Mouse (Mus musculus): ENCODE results near the gene Vmn1r212. TPM values are rescaled to one million over a fixed set of nuclear protein-coding genes. Genes with fewer than 3 reads are reported as not detected.
"Not testable (repeated sequence)": the region's sequence is repeated elsewhere in the genome, so short reads cannot be mapped to it uniquely, and the experiment has no call there.

The Vmn1r212 gene
- not detected in 2 replicates for polyA plus RNA-seq (2014; fragmentation: Nextera tagmentation; extraction: Ambion mirVana)

DNA sequence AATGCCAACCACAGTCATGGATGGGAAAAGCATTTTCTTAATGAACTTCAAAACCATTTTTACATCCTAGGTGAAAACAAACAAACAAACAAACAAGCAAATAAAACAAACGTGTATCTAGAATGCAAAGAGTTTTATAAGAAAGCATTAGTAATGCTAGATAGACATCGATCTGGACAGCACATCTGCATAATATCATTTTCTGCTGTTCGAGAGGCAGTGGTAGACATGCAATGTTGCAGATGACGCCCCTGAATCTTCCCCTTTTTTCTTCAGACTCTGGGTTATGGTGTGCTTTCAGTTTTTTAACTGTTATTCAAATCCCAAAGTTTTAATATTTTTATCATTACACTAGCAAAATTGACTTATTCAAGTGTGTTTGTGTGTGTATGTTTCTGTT, at the start of gene Vmn1r212:
Vmn1r212 (minus strand) TSS at position 101 of the 400 bp plus-strand sequence.
- ATAC-seq (ENCODE audit: low FRiP score, low TSS enrichment) = no peak
- Histone ChIP-seq H3K4me3 (ENCODE audit: low read length) (no peak within 1 kb of the TSS), H3K4me1 (ENCODE audit: control insufficient read depth, insufficient read depth, low read length) (no peaks in the 10 kb centered on the region), H3K27me3 (ENCODE audit: control insufficient read depth, insufficient read depth, low read length) (no peaks in the 10 kb centered on the region), H3K4me2 (replicated peaks; ENCODE audit: low read depth, low read length) (no peak within 1 kb of the TSS), H3K36me3 (ENCODE audit: control insufficient read depth, insufficient read depth, low read length) (no peaks in the 10 kb centered on the region), H3K27ac (ENCODE audit: low read depth, low read length) (no peak within 1 kb of the TSS), H3K9me3 (ENCODE audit: control insufficient read depth, low read length) (no peaks in the 10 kb centered on the region), H3K9ac (ENCODE audit: low read depth, low read length) (no peak within 1 kb of the TSS)
- 82% methylated on average over 4 of the region's 4 CpGs for WGBS

DNA sequence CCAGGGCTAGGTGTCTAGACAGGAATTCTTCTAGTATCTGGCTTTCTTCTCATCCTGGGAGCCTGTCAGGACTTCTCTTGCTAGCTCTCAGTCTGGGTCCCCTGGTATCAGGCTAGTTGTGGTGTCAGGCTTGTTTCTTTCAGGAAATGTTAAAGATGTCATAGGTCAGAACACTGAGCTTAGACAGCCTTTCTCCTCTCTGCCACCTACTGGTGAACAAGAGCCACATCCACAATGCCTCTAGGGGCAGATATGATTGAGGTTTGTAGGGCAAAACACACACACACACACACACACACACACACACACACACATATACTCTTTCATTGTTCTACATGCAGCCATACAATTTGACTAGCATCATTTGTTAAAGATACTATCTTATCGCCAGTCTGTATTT, 4.7 kb downstream of the Vmn1r212 start:
- H3K36me3 ChIP-seq (ENCODE audit: control insufficient read depth, insufficient read depth, low read length) = no peaks in the 10 kb centered on the region
- no peaks in the 10 kb centered on the region for H3K9me3 ChIP-seq (ENCODE audit: control insufficient read depth, low read length)
- H3K27ac ChIP-seq (ENCODE audit: low read depth, low read length) = no peak overlapping the region
- no peaks in the 10 kb centered on the region for H3K4me1 ChIP-seq (ENCODE audit: control insufficient read depth, insufficient read depth, low read length)
- H3K9ac ChIP-seq (ENCODE audit: low read depth, low read length) = no peak overlapping the region
- H3K4me2 ChIP-seq (replicated peaks; ENCODE audit: low read depth, low read length) = no peak overlapping the region
- 93% methylated on average over 1 of the region's 1 CpGs for WGBS
- no peak overlapping the region for H3K4me3 ChIP-seq (ENCODE audit: low read length)
- H3K27me3 ChIP-seq (ENCODE audit: control insufficient read depth, insufficient read depth, low read length) = no peaks in the 10 kb centered on the region
- no peak for ATAC-seq (ENCODE audit: low FRiP score, low TSS enrichment)

DNA sequence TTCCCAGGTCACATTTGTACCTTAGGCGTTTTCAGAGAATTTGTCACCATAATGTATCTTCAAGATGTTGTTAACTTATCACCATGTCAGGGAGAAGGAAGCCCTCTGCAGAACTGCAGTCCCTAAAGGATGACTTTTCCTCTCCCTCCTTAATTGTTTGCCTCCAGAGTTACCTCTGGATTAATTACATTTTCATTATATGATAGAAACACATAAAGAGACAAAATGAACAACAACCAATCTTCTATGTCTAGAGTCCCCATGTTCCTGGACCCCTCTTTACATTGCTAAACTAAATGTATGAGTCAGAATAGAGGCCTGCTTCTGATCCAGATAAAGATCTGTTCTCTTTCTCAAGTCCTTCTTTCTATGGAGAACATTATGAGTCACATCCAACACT, 26.5 kb downstream of the Vmn1r212 start, which contains the start of gene Vmn1r211:
Vmn1r211 (minus strand) TSS at position 101 of the 400 bp plus-strand sequence.
- no peak for ATAC-seq (ENCODE audit: low FRiP score, low TSS enrichment)
- no peak within 1 kb of the TSS for H3K9ac ChIP-seq (ENCODE audit: low read depth, low read length)
- H3K4me1 ChIP-seq (ENCODE audit: control insufficient read depth, insufficient read depth, low read length) = no peaks in the 10 kb centered on the region
- H3K9me3 ChIP-seq (ENCODE audit: control insufficient read depth, low read length) = no peaks in the 10 kb centered on the region
- H3K4me3 ChIP-seq (ENCODE audit: low read length) = no peak within 1 kb of the TSS
- no peaks in the 10 kb centered on the region for H3K27me3 ChIP-seq (ENCODE audit: control insufficient read depth, insufficient read depth, low read length)
- H3K27ac ChIP-seq (ENCODE audit: low read depth, low read length) = no peak within 1 kb of the TSS
- H3K4me2 ChIP-seq (replicated peaks; ENCODE audit: low read depth, low read length) = no peak within 1 kb of the TSS
- 67% methylated on average over 1 of the region's 1 CpGs for WGBS
- H3K36me3 ChIP-seq (ENCODE audit: control insufficient read depth, insufficient read depth, low read length) = no peaks in the 10 kb centered on the region

DNA sequence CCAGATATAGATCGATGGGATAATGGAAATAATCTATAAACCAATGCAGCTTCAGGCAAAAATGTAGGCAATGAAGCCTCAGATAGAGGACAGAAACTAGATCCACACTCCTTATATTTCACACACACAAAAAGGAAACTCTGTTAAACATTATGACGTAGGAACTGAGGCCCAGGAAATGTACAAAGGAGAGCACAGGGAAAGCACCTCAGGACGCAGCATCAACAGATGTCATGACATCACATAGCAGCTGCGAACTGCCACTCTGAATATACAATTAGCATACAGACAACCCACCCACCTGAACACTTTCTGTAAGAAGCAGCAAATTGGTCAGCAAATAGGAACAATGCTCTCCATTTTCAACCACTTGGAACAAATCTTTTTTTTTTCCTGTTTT, 29.2 kb downstream of the Vmn1r212 start:
- no peaks in the 10 kb centered on the region for H3K9me3 ChIP-seq (ENCODE audit: control insufficient read depth, low read length)
- H3K9ac ChIP-seq (ENCODE audit: low read depth, low read length) = no peak overlapping the region
- no peaks in the 10 kb centered on the region for H3K36me3 ChIP-seq (ENCODE audit: control insufficient read depth, insufficient read depth, low read length)
- H3K27me3 ChIP-seq (ENCODE audit: control insufficient read depth, insufficient read depth, low read length) = no peaks in the 10 kb centered on the region
- H3K4me1 ChIP-seq (ENCODE audit: control insufficient read depth, insufficient read depth, low read length) = no peaks in the 10 kb centered on the region
- no peak for ATAC-seq (ENCODE audit: low FRiP score, low TSS enrichment)
- no peak overlapping the region for H3K27ac ChIP-seq (ENCODE audit: low read depth, low read length)
- WGBS = 73% methylated on average over 4 of the region's 4 CpGs
- H3K4me2 ChIP-seq (replicated peaks; ENCODE audit: low read depth, low read length) = no peak overlapping the region
- H3K4me3 ChIP-seq (ENCODE audit: low read length) = no peak overlapping the region

DNA sequence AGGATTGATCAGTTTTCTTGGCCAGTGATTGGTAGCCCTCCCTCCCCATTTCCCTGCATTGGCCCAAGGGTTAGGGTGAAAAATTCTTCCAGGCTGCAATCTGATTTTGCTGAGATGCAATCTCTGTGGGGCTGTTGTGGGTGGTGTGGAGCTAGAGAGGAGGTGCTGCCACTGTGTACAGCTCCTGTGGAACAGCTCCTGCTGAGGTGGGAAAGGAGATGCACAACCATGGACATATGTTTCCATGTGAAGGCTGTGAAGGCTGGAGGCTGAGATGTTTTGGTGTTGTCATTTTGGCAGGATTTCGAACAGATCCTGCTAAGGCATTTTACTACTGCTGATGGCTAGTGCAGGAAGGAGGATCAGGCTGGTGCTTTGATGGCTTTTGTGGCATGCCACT, 37.2 kb downstream of the Vmn1r212 start:
- H3K9me3 ChIP-seq (ENCODE audit: control insufficient read depth, low read length) = no peaks in the 10 kb centered on the region
- no peaks in the 10 kb centered on the region for H3K4me1 ChIP-seq (ENCODE audit: control insufficient read depth, insufficient read depth, low read length)
- no peaks in the 10 kb centered on the region for H3K27me3 ChIP-seq (ENCODE audit: control insufficient read depth, insufficient read depth, low read length)
- ATAC-seq (ENCODE audit: low FRiP score, low TSS enrichment) = no peak
- no peaks in the 10 kb centered on the region for H3K36me3 ChIP-seq (ENCODE audit: control insufficient read depth, insufficient read depth, low read length)
- no peak overlapping the region for H3K9ac ChIP-seq (ENCODE audit: low read depth, low read length)
- H3K4me3 ChIP-seq (ENCODE audit: low read length) = no peak overlapping the region
- no peak overlapping the region for H3K27ac ChIP-seq (ENCODE audit: low read depth, low read length)
- H3K4me2 ChIP-seq (replicated peaks; ENCODE audit: low read depth, low read length) = no peak overlapping the region
- 95% methylated on average over 1 of the region's 1 CpGs for WGBS

DNA sequence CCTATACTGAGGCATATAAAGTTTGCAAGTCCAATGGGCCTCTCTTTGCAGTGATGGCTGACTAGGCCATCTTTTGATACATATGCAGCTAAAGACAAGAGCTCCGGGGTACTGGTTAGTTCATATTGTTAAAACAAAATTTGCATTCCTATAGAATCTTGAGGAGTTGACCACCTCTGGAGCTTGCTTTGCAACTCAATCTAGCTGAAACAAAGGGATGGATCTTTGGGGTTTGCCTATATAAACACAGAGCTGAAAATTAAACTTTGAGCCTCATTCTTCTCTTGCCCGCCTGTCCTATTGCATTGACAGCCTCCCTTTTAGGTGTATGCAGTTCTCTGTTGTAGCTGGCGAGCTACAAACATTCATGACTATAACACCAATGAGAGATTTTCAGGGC, 39.7 kb downstream of the Vmn1r212 start:
- H3K9me3 ChIP-seq (ENCODE audit: control insufficient read depth, low read length); ATAC-seq (ENCODE audit: low FRiP score, low TSS enrichment); H3K27ac ChIP-seq (ENCODE audit: low read depth, low read length); H3K4me3 ChIP-seq (ENCODE audit: low read length); H3K4me1 ChIP-seq (ENCODE audit: control insufficient read depth, insufficient read depth, low read length); H3K9ac ChIP-seq (ENCODE audit: low read depth, low read length); H3K27me3 ChIP-seq (ENCODE audit: control insufficient read depth, insufficient read depth, low read length); H3K36me3 ChIP-seq (ENCODE audit: control insufficient read depth, insufficient read depth, low read length); H3K4me2 ChIP-seq (replicated peaks; ENCODE audit: low read depth, low read length): not testable (repeated sequence)
- WGBS = 65% methylated on average over 3 of the region's 3 CpGs

Other genes with a start within 250 kb of the Vmn1r212 start
- not detected in 2 replicates for gene Vmn1r207-ps, start 154.6 kb downstream of the Vmn1r212 start, polyA plus RNA-seq (2014; fragmentation: Nextera tagmentation; extraction: Ambion mirVana)
- not detected in 2 replicates for gene Vmn1r208, start 106.8 kb downstream of the Vmn1r212 start, polyA plus RNA-seq (2014; fragmentation: Nextera tagmentation; extraction: Ambion mirVana)
- not detected in 2 replicates for gene Vmn1r209, start 74.5 kb downstream of the Vmn1r212 start, polyA plus RNA-seq (2014; fragmentation: Nextera tagmentation; extraction: Ambion mirVana)
- gene Vmn1r210, start 52.9 kb downstream of the Vmn1r212 start, polyA plus RNA-seq (2014; fragmentation: Nextera tagmentation; extraction: Ambion mirVana) = not detected in 2 replicates
- not detected in 2 replicates for gene Vmn1r211, start 26.6 kb downstream of the Vmn1r212 start, polyA plus RNA-seq (2014; fragmentation: Nextera tagmentation; extraction: Ambion mirVana)
- not detected in 2 replicates for gene Vmn1r213, start 123.5 kb upstream of the Vmn1r212 start, polyA plus RNA-seq (2014; fragmentation: Nextera tagmentation; extraction: Ambion mirVana)
- gene Vmn1r214, start 146.2 kb upstream of the Vmn1r212 start, polyA plus RNA-seq (2014; fragmentation: Nextera tagmentation; extraction: Ambion mirVana) = not detected in 2 replicates
- gene Vmn1r215, start 183.8 kb upstream of the Vmn1r212 start, polyA plus RNA-seq (2014; fragmentation: Nextera tagmentation; extraction: Ambion mirVana) = not detected in 2 replicates
- gene Vmn1r217, start 234.0 kb upstream of the Vmn1r212 start, polyA plus RNA-seq (2014; fragmentation: Nextera tagmentation; extraction: Ambion mirVana) = not detected in 2 replicates
- gene Vmn1r218, start 248.9 kb upstream of the Vmn1r212 start, polyA plus RNA-seq (2014; fragmentation: Nextera tagmentation; extraction: Ambion mirVana) = not detected in 2 replicates

Data from kidney, embryonic 14.5 days (tissue).